Mouse (Mus musculus) liver, embryonic 15.5 days (tissue): Measurements from ENCODE around the gene Bcl2. TPM values are rescaled to one million over a fixed set of nuclear protein-coding genes. Genes with fewer than 3 reads are reported as not detected.

Experiments used
- ATAC-seq: fragments of 200-750 bp; cut with Nextera tagmentation; 2 replicates; pipeline ENCODE4 v1.8.0; 2017; ENCODE audit warnings: moderate number of reproducible peaks, mild to moderate bottlenecking, moderate library complexity; ENCODE audit not compliant: insufficient read depth
- H3K27ac ChIP-seq: fragments of 300-500 bp; sonication (generic); replicated peaks from 2 replicates; pipeline ENCODE4 v1.5.1; 2015; ENCODE audit warnings: mild to moderate bottlenecking, inconsistent platforms
- H3K27me3 ChIP-seq: fragments of 300-500 bp; sonication (generic); 2 replicates; pipeline ENCODE4 v1.6.1; 2015; ENCODE audit warnings: mild to moderate bottlenecking, inconsistent platforms
- H3K36me3 ChIP-seq: fragments of 300-500 bp; sonication (generic); replicated peaks from 2 replicates; pipeline ENCODE4 v1.6.1; 2015; ENCODE audit warnings: moderate library complexity, mild to moderate bottlenecking, inconsistent platforms
- H3K4me1 ChIP-seq: fragments of 300-500 bp; sonication (generic); replicated peaks from 2 replicates; pipeline ENCODE4 v1.6.1; 2015; ENCODE audit warnings: inconsistent platforms
- H3K4me2 ChIP-seq: fragments of 300-500 bp; sonication (generic); 2 replicates; pipeline ENCODE4 v1.6.1; 2015; ENCODE audit warnings: moderate library complexity, mild to moderate bottlenecking, inconsistent platforms
- H3K4me3 ChIP-seq: fragments of 300-500 bp; sonication (generic); replicated peaks from 2 replicates; pipeline ENCODE4 v1.5.1; 2015; ENCODE audit warnings: mild to moderate bottlenecking, inconsistent platforms
- H3K9ac ChIP-seq: fragments of 300-500 bp; sonication (generic); 2 replicates; pipeline ENCODE4 v1.6.1; 2015; ENCODE audit warnings: moderate library complexity, mild to moderate bottlenecking, inconsistent platforms
- H3K9me3 ChIP-seq: fragments of 300-500 bp; sonication (generic); replicated peaks from 2 replicates; pipeline ENCODE4 v1.6.1; 2016; ENCODE audit warnings: inconsistent platforms
- WGBS: fragments of 180-500 bp; shearing (Covaris S2); methylation state at CpG from one replicate; pipeline ENCODE4 v1.1.7; 2015; ENCODE audit warnings: mixed read lengths; ENCODE audit not compliant: insufficient replicate concordance; 5-methylcytosine and 5-hydroxymethylcytosine counted together
- polyA plus RNA-seq: library from polyadenylated mRNA; unstranded; fragments of >200 nt; fragmentation: Nextera tagmentation; extraction: Ambion mirVana; gene quantifications from 2 replicates; pipeline ENCODE4 v1.2.1, GENCODE M21; 2015

The Bcl2 gene
- 0.84 TPM in 2 replicates for polyA plus RNA-seq

- peak within 1 kb of the TSS; percentile 78 for H3K4me2 ChIP-seq
- no peaks in the 10 kb centered on the region for H3K36me3 ChIP-seq
- peak within 1 kb of the TSS; percentile 55 for H3K9ac ChIP-seq
- peaks cover 19% of the 10 kb centered on the region for H3K4me1 ChIP-seq
- peaks cover 47% of the 10 kb centered on the region for H3K27me3 ChIP-seq
- H3K9me3 ChIP-seq: no peaks in the 10 kb centered on the region
- WGBS: under 1% methylated on average over 85 of the region's 95 CpGs
- peak; percentile 65 for ATAC-seq
- peak within 1 kb of the TSS; percentile 61 for H3K4me3 ChIP-seq
- H3K27ac ChIP-seq: no peak within 1 kb of the TSS
Observed at GRCm38 (mm10) chr1:106713621-106714529, at the start of gene Bcl2. TSS of gene Bcl2 (minus strand) at chr1:106714274.

GRCm38 (mm10) chr1:106760750-106761149, 46.7 kb upstream of the Bcl2 start:
- Histone ChIP-seq H3K4me1 (peaks cover 24% of the 10 kb centered on the region), H3K36me3 (peaks cover 3% of the 10 kb centered on the region; the same call in 1 of the 2 replicates), H3K27ac (no peak overlapping the region), H3K27me3 (no peaks in the 10 kb centered on the region), H3K9ac (no peak overlapping the region), H3K4me2 (0 out of 2 replicates have a peak overlapping the region, but pooled peaks have one; percentile 99), H3K9me3 (no peaks in the 10 kb centered on the region), H3K4me3 (no peak overlapping the region)
- no peak for ATAC-seq
- 74% methylated on average over 3 of the region's 3 CpGs for WGBS

- ATAC-seq: peak; percentile 99
- H3K9ac ChIP-seq: peak within 1 kb of the TSS; percentile 74
- H3K4me1 ChIP-seq: peaks cover 24% of the 10 kb centered on the region
- peak within 1 kb of the TSS; percentile 99 for H3K4me2 ChIP-seq
- H3K9me3 ChIP-seq: no peaks in the 10 kb centered on the region
- H3K27me3 ChIP-seq: no peaks in the 10 kb centered on the region
- 1% methylated on average over 51 of the region's 51 CpGs for WGBS
- peak within 1 kb of the TSS; percentile 73 for H3K4me3 ChIP-seq
- peak within 1 kb of the TSS; percentile 90 for H3K27ac ChIP-seq
- 0 out of 2 replicates have a peak, but pooled peaks cover under 1% of the 10 kb centered on the region for H3K36me3 ChIP-seq
Observed at GRCm38 (mm10) chr1:106759572-106760435, 45.7 kb upstream of the Bcl2 start, which contains the start of gene Kdsr. TSS of gene Kdsr (minus strand) at chr1:106759727.

- H3K27me3 ChIP-seq: no peaks in the 10 kb centered on the region
- H3K4me3 ChIP-seq: peak overlapping the region; percentile 73
- WGBS: under 1% methylated on average over 34 of the region's 34 CpGs
- peak; percentile 70 for ATAC-seq
- no peaks in the 10 kb centered on the region for H3K9me3 ChIP-seq
- H3K36me3 ChIP-seq: no peaks in the 10 kb centered on the region
- peaks cover 24% of the 10 kb centered on the region for H3K4me1 ChIP-seq
- H3K4me2 ChIP-seq: peak overlapping the region; percentile 99
- peak overlapping the region; percentile 74 for H3K9ac ChIP-seq
- peak overlapping the region; percentile 90 for H3K27ac ChIP-seq
Observed at GRCm38 (mm10) chr1:106758734-106759571, 44.9 kb upstream of the Bcl2 start.

- no peak overlapping the region for H3K27ac ChIP-seq
- no peaks in the 10 kb centered on the region for H3K27me3 ChIP-seq
- ATAC-seq: no peak
- WGBS: 34% methylated on average over 4 of the region's 4 CpGs
- H3K4me3 ChIP-seq: no peak overlapping the region
- H3K4me2 ChIP-seq: no peak overlapping the region
- no peaks in the 10 kb centered on the region for H3K36me3 ChIP-seq
- no peaks in the 10 kb centered on the region for H3K9me3 ChIP-seq
- peaks cover 24% of the 10 kb centered on the region for H3K4me1 ChIP-seq
- no peak overlapping the region for H3K9ac ChIP-seq
Observed at GRCm38 (mm10) chr1:106756633-106757032, 42.6 kb upstream of the Bcl2 start.

- Histone ChIP-seq H3K4me2 (no peak overlapping the region), H3K4me3 (no peak overlapping the region), H3K27ac (no peak overlapping the region), H3K27me3 (no peaks in the 10 kb centered on the region), H3K9me3 (no peaks in the 10 kb centered on the region), H3K36me3 (peaks cover 6% of the 10 kb centered on the region; the same call in 1 of the 2 replicates), H3K9ac (no peak overlapping the region), H3K4me1 (no peaks in the 10 kb centered on the region)
- 76% methylated on average over 5 of the region's 5 CpGs for whole genome bisulfite sequencing
- no peak for ATAC-seq
Observed at GRCm38 (mm10) chr1:106752013-106752412, 37.9 kb upstream of the Bcl2 start.

GRCm38 (mm10) chr1:106750656-106751055, 36.6 kb upstream of the Bcl2 start:
- H3K9me3 ChIP-seq: no peaks in the 10 kb centered on the region
- ATAC-seq: no peak

GRCm38 (mm10) chr1:106748555-106749315, 34.7 kb upstream of the Bcl2 start:
- ATAC-seq: no peak

More at GRCm38 (mm10) chr1:106750656-106751055, 36.6 kb upstream of the Bcl2 start:
- H3K9ac ChIP-seq: no peak overlapping the region
- no peak overlapping the region for H3K4me3 ChIP-seq
- peaks cover 13% of the 10 kb centered on the region for H3K36me3 ChIP-seq
- H3K4me1 ChIP-seq: no peaks in the 10 kb centered on the region
- H3K27ac ChIP-seq: no peak overlapping the region
- no peak overlapping the region for H3K4me2 ChIP-seq
- no peaks in the 10 kb centered on the region for H3K27me3 ChIP-seq
- 76% methylated on average over 1 of the region's 1 CpGs for WGBS

GRCm38 (mm10) chr1:106742980-106743379, 28.9 kb upstream of the Bcl2 start:
- H3K9ac ChIP-seq: no peak overlapping the region
- no peak for ATAC-seq

More at GRCm38 (mm10) chr1:106748555-106749315, 34.7 kb upstream of the Bcl2 start:
- H3K9ac ChIP-seq: no peak overlapping the region
- no peak overlapping the region for H3K4me3 ChIP-seq
- no peaks in the 10 kb centered on the region for H3K4me1 ChIP-seq
- no peaks in the 10 kb centered on the region for H3K9me3 ChIP-seq
- peaks cover 13% of the 10 kb centered on the region for H3K36me3 ChIP-seq
- no peak overlapping the region for H3K4me2 ChIP-seq
- no peaks in the 10 kb centered on the region for H3K27me3 ChIP-seq
- WGBS: 69% methylated on average over 6 of the region's 6 CpGs
- H3K27ac ChIP-seq: no peak overlapping the region

GRCm38 (mm10) chr1:106740735-106741134, 26.7 kb upstream of the Bcl2 start:
- H3K4me2 ChIP-seq: no peak overlapping the region
- H3K27ac ChIP-seq: no peak overlapping the region
- whole genome bisulfite sequencing: 72% methylated on average over 4 of the region's 4 CpGs
- no peak overlapping the region for H3K4me3 ChIP-seq
- H3K9me3 ChIP-seq: no peaks in the 10 kb centered on the region
- no peak for ATAC-seq
- no peaks in the 10 kb centered on the region for H3K27me3 ChIP-seq
- no peak overlapping the region for H3K9ac ChIP-seq
- H3K36me3 ChIP-seq: 0 out of 2 replicates have a peak, but pooled peaks cover 6% of the 10 kb centered on the region
- H3K4me1 ChIP-seq: no peaks in the 10 kb centered on the region

More at GRCm38 (mm10) chr1:106742980-106743379, 28.9 kb upstream of the Bcl2 start:
- Histone ChIP-seq H3K4me1 (no peaks in the 10 kb centered on the region), H3K36me3 (peaks cover 13% of the 10 kb centered on the region), H3K27ac (no peak overlapping the region), H3K4me2 (no peak overlapping the region), H3K4me3 (no peak overlapping the region), H3K9me3 (no peaks in the 10 kb centered on the region), H3K27me3 (no peaks in the 10 kb centered on the region)
- WGBS: 83% methylated on average over 6 of the region's 6 CpGs
